Mouse (Mus musculus): ENCODE measurements around the gene Rabgap1l.

DNA sequence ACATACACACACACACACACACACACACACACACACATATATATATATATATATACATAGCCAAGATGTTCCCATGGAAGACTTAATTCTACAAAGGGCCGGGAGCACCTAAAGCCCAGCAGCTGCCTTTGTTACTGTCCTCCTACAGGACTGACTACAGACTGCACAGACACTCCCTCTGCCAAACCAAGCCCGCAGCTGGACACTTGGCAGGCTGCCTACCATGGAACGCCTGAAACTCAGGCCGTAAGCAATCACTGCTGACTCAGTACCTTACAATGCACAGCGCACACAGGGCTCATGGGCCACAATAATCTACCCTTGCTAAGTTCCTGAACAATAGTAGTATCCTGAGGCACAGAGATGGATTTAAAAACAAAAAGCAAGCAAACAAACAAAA is 261.6 kb downstream of the Rabgap1l start:
- TF ChIP-seq CTCF (IDR thresholded peaks at IDR 0.05; ENCODE audit: borderline replicate concordance, extremely low read depth, insufficient read depth, insufficient read length) = peak; percentile 31; the same call in 1 of the 2 replicates
- TF ChIP-seq POLR2A (IDR thresholded peaks at IDR 0.05; ENCODE audit: borderline replicate concordance, extremely low read depth, insufficient read depth, insufficient read length, poor library complexity, severe bottlenecking) = no peak

Data from brain, embryonic 14.5 days (tissue).